Mouse (Mus musculus): ENCODE results near the gene Slit3.
A peak's percentile ranks its signal among the peaks of the same experiment; 100 is the strongest.

Slit3 gene

GRCm38 (mm10) chr11:35120894-35121610 is at the start of gene Slit3:
Slit3 (plus strand) TSS chr11:35121224.
- peak; percentile 92 for DNase-seq (ENCODE audit: low read depth, low spot score)

- no peak for DNase-seq (ENCODE audit: low read depth, low spot score)
Measured at GRCm38 (mm10) chr11:35071451-35071850, 49.6 kb upstream of the Slit3 start.

GRCm38 (mm10) chr11:35075411-35075810 is 45.6 kb upstream of the Slit3 start:
- DNase-seq (ENCODE audit: low read depth, low spot score) = no peak

GRCm38 (mm10) chr11:35080451-35081125 is 40.4 kb upstream of the Slit3 start:
- no peak for DNase-seq (ENCODE audit: low read depth, low spot score)

GRCm38 (mm10) chr11:35082297-35082696 is 38.7 kb upstream of the Slit3 start:
- no peak for DNase-seq (ENCODE audit: low read depth, low spot score)

GRCm38 (mm10) chr11:35083049-35083448 is 38.0 kb upstream of the Slit3 start:
- no peak for DNase-seq (ENCODE audit: low read depth, low spot score)

- DNase-seq (ENCODE audit: low read depth, low spot score) = peak; percentile 12
Measured at GRCm38 (mm10) chr11:35085351-35085750, 35.7 kb upstream of the Slit3 start.

GRCm38 (mm10) chr11:35086029-35086428 is 35.0 kb upstream of the Slit3 start:
- peak; percentile 32 for DNase-seq (ENCODE audit: low read depth, low spot score)

- no peak for DNase-seq (ENCODE audit: low read depth, low spot score)
Measured at GRCm38 (mm10) chr11:35087454-35087853, 33.6 kb upstream of the Slit3 start.

GRCm38 (mm10) chr11:35088136-35088535 is 32.9 kb upstream of the Slit3 start:
- no peak for DNase-seq (ENCODE audit: low read depth, low spot score)

GRCm38 (mm10) chr11:35090629-35091335 is 30.2 kb upstream of the Slit3 start:
- no peak for DNase-seq (ENCODE audit: low read depth, low spot score)

GRCm38 (mm10) chr11:35096538-35096937 is 24.5 kb upstream of the Slit3 start:
- DNase-seq (ENCODE audit: low read depth, low spot score) = no peak

- DNase-seq (ENCODE audit: low read depth, low spot score) = no peak
Measured at GRCm38 (mm10) chr11:35109781-35110180, 11.2 kb upstream of the Slit3 start.

GRCm38 (mm10) chr11:35110784-35111183 is 10.2 kb upstream of the Slit3 start:
- no peak for DNase-seq (ENCODE audit: low read depth, low spot score)

GRCm38 (mm10) chr11:35113290-35113689 is 7.7 kb upstream of the Slit3 start:
- DNase-seq (ENCODE audit: low read depth, low spot score) = no peak

- DNase-seq (ENCODE audit: low read depth, low spot score) = no peak
Measured at GRCm38 (mm10) chr11:35116436-35116835, 4.6 kb upstream of the Slit3 start.

GRCm38 (mm10) chr11:35117871-35118270 is 3.2 kb upstream of the Slit3 start:
- DNase-seq (ENCODE audit: low read depth, low spot score) = no peak

- no peak for DNase-seq (ENCODE audit: low read depth, low spot score)
Measured at GRCm38 (mm10) chr11:35118731-35119130, 2.3 kb upstream of the Slit3 start.

GRCm38 (mm10) chr11:35119360-35119759 is 1.7 kb upstream of the Slit3 start:
- peak; percentile 87 for DNase-seq (ENCODE audit: low read depth, low spot score)

- peak; percentile 81 for DNase-seq (ENCODE audit: low read depth, low spot score)
Measured at GRCm38 (mm10) chr11:35120076-35120475, 948 bp upstream of the Slit3 start.

GRCm38 (mm10) chr11:35121611-35121959 is 561 bp downstream of the Slit3 start:
- no peak for DNase-seq (ENCODE audit: low read depth, low spot score)

- DNase-seq (ENCODE audit: low read depth, low spot score) = no peak
Measured at GRCm38 (mm10) chr11:35122091-35122811, 1.2 kb downstream of the Slit3 start.

All from forelimb bud, embryonic 11.5 days (tissue).